Mouse (Mus musculus) MEL (cell line): Measurements from ENCODE around the gene Ereg. TPM values are rescaled to one million over a fixed set of nuclear protein-coding genes. Genes with fewer than 3 reads are reported as not detected.

Experiments
- DNase-seq: peaks from one replicate; pipeline ENCODE4 v3.0.0; 2011; ENCODE audit warnings: low read depth, low spot score
- H3K27ac ChIP-seq: 2 replicates; pipeline ENCODE4 v1.5.1; 2012; ENCODE audit warnings: low read depth, mild to moderate bottlenecking, control low read depth, low read length, moderate library complexity; ENCODE audit not compliant: control insufficient read depth
- H3K27me3 ChIP-seq, 2 experiments: fragments of 150-350 bp in 1 of 2; sonication (generic) in 1 of 2; 2 replicates each; pipeline ENCODE4 v1.6.1; 2012; ENCODE audit warnings: low read length in 2 of 2, mild to moderate bottlenecking in 2 of 2, improper control_type of control experiment in 1 of 2, moderate library complexity in 1 of 2; ENCODE audit not compliant: insufficient read depth in 2 of 2, control insufficient read depth in 1 of 2
- H3K36me3 ChIP-seq, 2 experiments: 2 replicates each; pipeline ENCODE4 v1.6.1; 2012 to 2014; ENCODE audit warnings: low read length in 2 of 2, improper control_type of control experiment in 1 of 2, inconsistent platforms in 1 of 2, mild to moderate bottlenecking in 1 of 2; ENCODE audit not compliant: insufficient read depth in 2 of 2, control insufficient read depth in 1 of 2
- H3K4me1 ChIP-seq, 2 experiments: fragments of 150-350 bp in 1 of 2; sonication (generic) in 1 of 2; 2 replicates each; pipeline ENCODE4 v1.6.1; 2012; ENCODE audit warnings: low read length in 2 of 2, improper control_type of control experiment in 1 of 2, mild to moderate bottlenecking in 1 of 2; ENCODE audit not compliant: insufficient read depth in 2 of 2, control insufficient read depth in 1 of 2
- H3K4me3 ChIP-seq, 2 experiments: fragments of 150-350 bp in 1 of 2; sonication (generic) in 1 of 2; 2 replicates each; pipeline ENCODE4 v1.5.1; 2012; ENCODE audit warnings: low read depth in 2 of 2, low read length in 2 of 2, mild to moderate bottlenecking in 2 of 2, moderate library complexity in 2 of 2, control low read depth in 1 of 2, improper control_type of control experiment in 1 of 2; ENCODE audit not compliant: control insufficient read depth in 1 of 2, insufficient read depth in 1 of 2
- H3K79me2 ChIP-seq: 2 replicates; pipeline ENCODE4 v1.6.1; 2012; ENCODE audit warnings: mild to moderate bottlenecking, low read length, moderate library complexity; ENCODE audit not compliant: control insufficient read depth, poor library complexity, insufficient read depth
- H3K9ac ChIP-seq: 2 replicates; pipeline ENCODE4 v1.6.1; 2012; ENCODE audit warnings: low read depth, mild to moderate bottlenecking, control low read depth, low read length, moderate library complexity; ENCODE audit not compliant: control insufficient read depth, poor library complexity, severe bottlenecking
- H3K9me3 ChIP-seq: fragments of 150-350 bp; sonication (generic); replicated peaks from 2 replicates; pipeline ENCODE4 v1.6.1; 2012; ENCODE audit warnings: mild to moderate bottlenecking, low read length, improper control_type of control experiment, moderate library complexity; ENCODE audit not compliant: insufficient read depth
- CHD1 ChIP-seq: IDR thresholded peaks from 2 replicates; pipeline ENCODE4 v1.6.1; 2012; ENCODE audit warnings: low read depth, mild to moderate bottlenecking, inconsistent platforms, low read length, improper control_type of control experiment
- CHD2 ChIP-seq: IDR thresholded peaks from 2 replicates; pipeline ENCODE4 v1.6.1; 2011; ENCODE audit warnings: low read length, improper control_type of control experiment
- CTCF ChIP-seq, 3 experiments: IDR thresholded peaks in 2 of 3; conservative IDR thresholded peaks in 1 of 3; 2 replicates each; pipeline ENCODE4 v1.5.1; 2011 to 2012; ENCODE audit warnings: low read length in 3 of 3, low read depth in 2 of 3, mild to moderate bottlenecking in 2 of 3, improper control_type of control experiment in 1 of 3, inconsistent platforms in 1 of 3, mixed read lengths in 1 of 3, moderate library complexity in 1 of 3; ENCODE audit not compliant: control insufficient read depth in 1 of 3, insufficient read depth in 1 of 3, poor library complexity in 1 of 3, severe bottlenecking in 1 of 3
- ELF1 ChIP-seq: IDR thresholded peaks from 2 replicates; pipeline ENCODE4 v1.6.1; 2014; ENCODE audit warnings: low read depth, mild to moderate bottlenecking, inconsistent platforms, low read length, improper control_type of control experiment, moderate library complexity
- EP300 ChIP-seq, 2 experiments: IDR thresholded peaks; 2 replicates each; pipeline ENCODE4 v1.6.1; 2011; ENCODE audit warnings: improper control_type of control experiment in 2 of 2, low read length in 2 of 2, low read depth in 1 of 2, mild to moderate bottlenecking in 1 of 2
- GATA1 ChIP-seq: IDR thresholded peaks from 2 replicates; pipeline ENCODE4 v1.6.1; 2011; ENCODE audit warnings: low read depth, low read length, improper control_type of control experiment
- HCFC1 ChIP-seq: IDR thresholded peaks from 2 replicates; pipeline ENCODE4 v1.6.1; 2012; ENCODE audit warnings: low read depth, mild to moderate bottlenecking, inconsistent platforms, low read length, improper control_type of control experiment, moderate library complexity
- MAFK ChIP-seq: IDR thresholded peaks from 2 replicates; pipeline ENCODE4 v1.6.1; 2011; ENCODE audit warnings: low read depth, mild to moderate bottlenecking, low read length, improper control_type of control experiment, borderline replicate concordance
- MAX ChIP-seq: IDR thresholded peaks from 2 replicates; pipeline ENCODE4 v1.6.1; 2011; ENCODE audit warnings: low read length, improper control_type of control experiment
- MAZ ChIP-seq: IDR thresholded peaks from 2 replicates; pipeline ENCODE4 v1.6.1; 2012; ENCODE audit warnings: low read depth, mild to moderate bottlenecking, inconsistent platforms, low read length, improper control_type of control experiment
- NELFE ChIP-seq: IDR thresholded peaks from 2 replicates; pipeline ENCODE4 v1.6.1; 2011; ENCODE audit warnings: low read depth, low read length, improper control_type of control experiment
- POLR2A ChIP-seq, 2 experiments: IDR thresholded peaks; 2 replicates each; pipeline ENCODE4 v1.6.1; 2011 to 2012; ENCODE audit warnings: low read length in 2 of 2, mild to moderate bottlenecking in 2 of 2, control low read depth in 1 of 2, improper control_type of control experiment in 1 of 2, low read depth in 1 of 2, moderate library complexity in 1 of 2; ENCODE audit not compliant: control insufficient read depth in 1 of 2, insufficient read depth in 1 of 2, poor library complexity in 1 of 2
- POLR2AphosphoS5 ChIP-seq: IDR thresholded peaks from 2 replicates; pipeline ENCODE4 v1.6.1; 2012; ENCODE audit warnings: low read depth, borderline replicate concordance, mild to moderate bottlenecking, inconsistent platforms, low read length, moderate library complexity, mixed read lengths
- RCOR1 ChIP-seq: IDR thresholded peaks from 2 replicates; pipeline ENCODE4 v1.6.1; 2012; ENCODE audit warnings: low read depth, mild to moderate bottlenecking, inconsistent platforms, low read length, improper control_type of control experiment
- SIN3A ChIP-seq: IDR thresholded peaks from 2 replicates; pipeline ENCODE4 v1.6.1; 2012; ENCODE audit warnings: low read length, improper control_type of control experiment, inconsistent platforms
- TBP ChIP-seq: IDR thresholded peaks from 2 replicates; pipeline ENCODE4 v1.8.0; 2011; ENCODE audit warnings: low read depth, low read length, improper control_type of control experiment
- TCF12 ChIP-seq: IDR thresholded peaks from 2 replicates; pipeline ENCODE4 v1.6.1; 2014; ENCODE audit warnings: low read depth, mild to moderate bottlenecking, inconsistent platforms, low read length, improper control_type of control experiment, moderate library complexity
- UBTF ChIP-seq: IDR thresholded peaks from 2 replicates; pipeline ENCODE4 v1.6.1; 2012; ENCODE audit warnings: low read depth, mild to moderate bottlenecking, inconsistent platforms, low read length, improper control_type of control experiment, moderate library complexity, borderline replicate concordance; ENCODE audit not compliant: insufficient read depth
- USF1 ChIP-seq: IDR thresholded peaks from 2 replicates; pipeline ENCODE4 v1.6.1; 2014; ENCODE audit warnings: low read depth, mild to moderate bottlenecking, inconsistent platforms, low read length, improper control_type of control experiment, moderate library complexity
- USF2 ChIP-seq, 2 experiments: IDR thresholded peaks; 2 replicates each; pipeline ENCODE4 v1.6.1; 2011 to 2012; ENCODE audit warnings: improper control_type of control experiment in 2 of 2, low read length in 2 of 2, borderline replicate concordance in 1 of 2, inconsistent platforms in 1 of 2, low read depth in 1 of 2, mild to moderate bottlenecking in 1 of 2; ENCODE audit not compliant: insufficient read depth in 1 of 2
- ZKSCAN1 ChIP-seq: IDR thresholded peaks from 2 replicates; pipeline ENCODE4 v1.6.1; 2012; ENCODE audit warnings: low read depth, mild to moderate bottlenecking, inconsistent platforms, low read length, improper control_type of control experiment, moderate library complexity
- ZMIZ1 ChIP-seq: IDR thresholded peaks from 2 replicates; pipeline ENCODE4 v1.6.1; 2012; ENCODE audit warnings: low read depth, mild to moderate bottlenecking, inconsistent platforms, low read length, improper control_type of control experiment, moderate library complexity
- ZNF384 ChIP-seq: IDR thresholded peaks from 2 replicates; pipeline ENCODE4 v1.6.1; 2012; ENCODE audit warnings: low read depth, mild to moderate bottlenecking, inconsistent platforms, low read length, improper control_type of control experiment
- polyA plus RNA-seq, 2 experiments: library from polyadenylated mRNA; stranded (reverse) in 1 of 2; unstranded in 1 of 2; fragments of >175 nt in 1 of 2; fragments of >200 nt in 1 of 2; gene quantifications; 2 replicates each; pipeline versions ENCODE4 v1.2.1 to v1.2.4; 2012; ENCODE audit warnings: low replicate concordance in 2 of 2, low read depth in 1 of 2; ENCODE audit not compliant: insufficient read length in 2 of 2, insufficient read depth in 1 of 2, missing spikeins in 1 of 2
- total RNA-seq: library from RNA; depleted of rRNA; stranded (reverse); fragments of 300-350 nt; gene quantifications from 2 replicates; pipeline ENCODE4 v1.2.3, GENCODE M21; 2012; rRNA removed

Ereg gene
- not detected in 2 replicates for total RNA-seq
- polyA plus RNA-seq, result not detected

GRCm38 (mm10) chr5:91074450-91074950 is at the start of gene Ereg:
TSS of gene Ereg (plus strand) at chr5:91074622.
- Histone ChIP-seq H3K9ac (no peak within 1 kb of the TSS), H3K4me1 (no peaks in the 10 kb centered on the region), H3K79me2 (no peaks in the 10 kb centered on the region), H3K9me3 (no peaks in the 10 kb centered on the region), H3K27ac (no peak within 1 kb of the TSS), H3K36me3 (no peaks in the 10 kb centered on the region), H3K27me3 (no peaks in the 10 kb centered on the region; a peak in 1 of 4 replicates), H3K4me3 (no peak within 1 kb of the TSS)
- DNase-seq, result no peak
- no peak for TF ChIP-seq CHD2
- no peak for TF ChIP-seq TBP
- no peak for TF ChIP-seq SIN3A
- no peak for TF ChIP-seq TCF12
- TF ChIP-seq MAZ, result no peak
- no peak for TF ChIP-seq NELFE
- no peak for TF ChIP-seq ZNF384
- TF ChIP-seq RCOR1, result no peak
- no peak for TF ChIP-seq UBTF
- no peak for TF ChIP-seq ZKSCAN1
- no peak for TF ChIP-seq POLR2AphosphoS5
- TF ChIP-seq MAFK, result no peak
- TF ChIP-seq POLR2A (IDR thresholded peaks at IDR 0.05; ENCODE audit: control insufficient read depth in 1 of 2, insufficient read depth in 1 of 2, low read depth in 1 of 2, low read length in 2 of 2, poor library complexity in 1 of 2), result no peak
- TF ChIP-seq HCFC1, result no peak
- no peak for TF ChIP-seq ZMIZ1

- no peak for DNase-seq
- Histone ChIP-seq H3K4me3 (no peak within 1 kb of the TSS), H3K9me3 (no peaks in the 10 kb centered on the region), H3K27ac (no peak within 1 kb of the TSS), H3K79me2 (no peaks in the 10 kb centered on the region), H3K36me3 (no peaks in the 10 kb centered on the region), H3K9ac (no peak within 1 kb of the TSS), H3K27me3 (no peaks in the 10 kb centered on the region), H3K4me1 (no peaks in the 10 kb centered on the region)
- TF ChIP-seq ZKSCAN1 (no peak), MAX (no peak), CTCF (IDR thresholded peaks at IDR 0.05 in 2 of 3, conservative IDR thresholded peaks at IDR 0.05 in 1 of 3; ENCODE audit: control insufficient read depth in 1 of 3, insufficient read depth in 1 of 3, low read depth in 2 of 3, low read length in 3 of 3, poor library complexity in 1 of 3, severe bottlenecking in 1 of 3) (no peak), MAZ (no peak), GATA1 (no peak), ZNF384 (no peak), USF1 (no peak), RCOR1 (no peak), CHD1 (no peak), EP300 (IDR thresholded peaks at IDR 0.05; ENCODE audit: low read depth in 1 of 2, low read length in 2 of 2) (no peak), USF2 (IDR thresholded peaks at IDR 0.05; ENCODE audit: borderline replicate concordance in 1 of 2, insufficient read depth in 1 of 2, low read depth in 1 of 2, low read length in 2 of 2) (no peak), SIN3A (no peak), ELF1 (no peak)
Measured at GRCm38 (mm10) chr5:91027164-91027563, 47.3 kb upstream of the Ereg start, which contains the start of gene Epgn. TSS of gene Epgn (plus strand) at chr5:91027464.
